Mouse (Mus musculus) liver, postnatal 0 days (tissue): ENCODE data around the gene Gpha2. TPM values are rescaled to one million over a fixed set of nuclear protein-coding genes. Genes with fewer than 3 reads are reported as not detected.

Source experiments
- ATAC-seq: fragments of 200-750 bp; cut with Nextera tagmentation; 2 replicates; pipeline ENCODE4 v1.8.0; 2017; ENCODE audit warnings: mild to moderate bottlenecking, moderate library complexity
- DNase-seq: peaks from one replicate; pipeline ENCODE4 v3.0.0-alpha.2; 2016
- H3K27ac ChIP-seq: fragments of 300-500 bp; sonication (generic); 2 replicates; pipeline ENCODE4 v1.5.1; 2014; ENCODE audit warnings: antibody characterized with exemption, moderate library complexity, mild to moderate bottlenecking, low read depth
- H3K27me3 ChIP-seq: fragments of 300-500 bp; sonication (generic); 2 replicates; pipeline ENCODE4 v1.6.1; 2014; ENCODE audit warnings: low read length, control low read depth, mixed read lengths; ENCODE audit not compliant: insufficient read depth
- H3K36me3 ChIP-seq: fragments of 300-500 bp; sonication (generic); replicated peaks from 2 replicates; pipeline ENCODE4 v1.6.1; 2014; ENCODE audit warnings: mild to moderate bottlenecking, control low read depth, low read length, moderate library complexity, mixed read lengths; ENCODE audit not compliant: insufficient read depth
- H3K4me1 ChIP-seq: fragments of 300-500 bp; sonication (generic); 2 replicates; pipeline ENCODE4 v1.6.1; 2014; ENCODE audit warnings: antibody characterized with exemption, mild to moderate bottlenecking, control low read depth; ENCODE audit not compliant: insufficient read depth
- H3K4me2 ChIP-seq: fragments of 300-500 bp; sonication (generic); 2 replicates; pipeline ENCODE4 v1.6.1; 2014; ENCODE audit warnings: low read depth, mild to moderate bottlenecking, low read length, moderate library complexity, mixed read lengths
- H3K4me3 ChIP-seq: fragments of 300-500 bp; sonication (generic); 2 replicates; pipeline ENCODE4 v1.5.1; 2014; ENCODE audit warnings: low read depth, low read length
- H3K9ac ChIP-seq: fragments of 300-500 bp; sonication (generic); replicated peaks from 2 replicates; pipeline ENCODE4 v1.6.1; 2014; ENCODE audit warnings: mild to moderate bottlenecking, moderate library complexity
- H3K9me3 ChIP-seq: fragments of 300-500 bp; sonication (generic); 2 replicates; pipeline ENCODE4 v1.6.1; 2016; ENCODE audit warnings: mild to moderate bottlenecking, control low read depth, low read length, mixed read lengths
- CTCF ChIP-seq: sonication (generic); IDR thresholded peaks from 2 replicates; pipeline ENCODE4 v1.5.1; 2016; ENCODE audit warnings: antibody characterized with exemption, low read depth
- EP300 ChIP-seq: IDR thresholded peaks from 2 replicates; pipeline ENCODE4 v1.6.1; 2016; ENCODE audit warnings: antibody characterized with exemption, low read depth, mild to moderate bottlenecking
- WGBS: fragments of 180-500 bp; shearing (Covaris S2); extraction: QIAGEN DNeasy Blood & Tissue Kit; methylation state at CpG from one replicate; pipeline ENCODE4 v1.1.7; 2014; ENCODE audit not compliant: insufficient replicate concordance; 5-methylcytosine and 5-hydroxymethylcytosine counted together
- polyA plus RNA-seq: library from polyadenylated mRNA; unstranded; fragments of >200 nt; fragmentation: Nextera tagmentation; extraction: Ambion mirVana; gene quantifications from 2 replicates; pipeline ENCODE4 v1.2.1, GENCODE M21; 2015

Gpha2 gene
- polyA plus RNA-seq, 1 experiment from 2014 or later = not detected

DNA sequence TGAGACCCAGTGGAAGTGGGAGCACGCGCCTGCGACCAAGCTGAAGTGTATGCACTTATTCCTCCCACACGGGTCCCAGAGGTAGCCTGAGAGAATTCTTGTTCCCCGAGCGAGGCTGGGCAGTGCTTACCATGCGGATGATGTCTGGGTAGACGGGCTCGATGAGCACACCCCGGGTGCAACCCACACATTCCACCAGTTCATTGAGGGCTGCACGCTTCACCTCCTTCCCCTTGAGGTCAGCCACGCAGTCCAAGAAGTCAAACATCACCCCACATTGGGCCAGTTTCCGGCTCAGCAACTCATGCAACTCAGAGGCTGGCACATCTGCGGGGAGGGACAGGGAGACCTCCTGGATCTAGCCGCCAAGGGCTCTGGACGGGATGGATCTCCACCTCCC lies 7.5 kb downstream of the Gpha2 start:
- Histone ChIP-seq H3K4me3 (no peak overlapping the region), H3K27me3 (no peaks in the 10 kb centered on the region), H3K27ac (no peak overlapping the region), H3K9ac (no peak overlapping the region), H3K4me1 (peaks cover 18% of the 10 kb centered on the region), H3K9me3 (no peaks in the 10 kb centered on the region), H3K36me3 (no peaks in the 10 kb centered on the region; the same call in 1 of the 2 replicates), H3K4me2 (no peak overlapping the region)
- peak; percentile 13 for DNase-seq
- WGBS = 80% methylated on average over 16 of the region's 16 CpGs
- no peak for TF ChIP-seq CTCF
- TF ChIP-seq EP300 = no peak
- ATAC-seq = no peak

DNA sequence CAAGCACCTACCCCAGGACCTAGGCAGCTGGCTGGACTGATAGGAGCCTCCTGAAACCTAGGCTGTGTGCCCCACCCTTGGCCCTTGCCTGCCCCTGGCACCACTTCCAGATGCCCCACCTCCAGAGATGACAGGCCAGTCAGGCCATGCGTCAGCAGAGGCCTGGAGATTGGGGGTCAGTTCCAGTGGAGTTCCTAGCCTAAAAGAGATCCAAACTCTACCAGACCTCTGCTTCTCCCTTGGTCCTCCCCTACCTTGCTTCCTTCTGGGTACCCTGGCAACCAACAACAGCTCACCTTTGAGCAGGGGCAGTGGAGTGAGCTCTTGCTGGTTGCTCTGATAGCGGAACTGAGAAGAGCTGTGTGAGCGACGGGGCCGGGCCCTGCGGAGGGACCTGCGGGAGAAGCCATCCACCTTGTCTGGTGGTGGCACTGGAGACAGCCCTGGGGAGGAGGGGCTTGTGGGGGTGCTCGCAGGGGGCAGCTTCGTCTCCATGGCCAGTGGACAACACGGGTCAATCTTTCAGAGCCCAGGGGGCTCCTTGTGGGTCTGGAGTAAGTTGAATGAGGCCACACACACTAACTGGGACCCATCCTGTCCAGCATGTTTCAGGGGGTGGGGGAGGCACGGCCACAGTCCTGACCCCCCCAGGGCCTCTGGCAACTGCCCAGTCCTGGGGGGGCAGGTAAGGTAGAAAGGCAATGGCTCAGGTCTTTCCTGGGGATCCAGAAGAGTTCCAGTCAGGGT lies 8.3 kb downstream of the Gpha2 start:
- ATAC-seq = 0 out of 2 replicates have a peak, but pooled peaks have one; percentile 12
- no peaks in the 10 kb centered on the region; the same call in 1 of the 2 replicates for H3K36me3 ChIP-seq
- H3K27ac ChIP-seq = peak overlapping the region; percentile 58
- WGBS = 67% methylated on average over 11 of the region's 11 CpGs
- peak overlapping the region; percentile 69 for H3K9ac ChIP-seq
- H3K27me3 ChIP-seq = no peaks in the 10 kb centered on the region
- peak; percentile 54 for DNase-seq
- no peak for TF ChIP-seq CTCF
- no peak for TF ChIP-seq EP300
- peaks cover 22% of the 10 kb centered on the region for H3K4me1 ChIP-seq
- H3K4me2 ChIP-seq = peak overlapping the region; percentile 83
- peak overlapping the region; percentile 70 for H3K4me3 ChIP-seq
- no peaks in the 10 kb centered on the region for H3K9me3 ChIP-seq

DNA sequence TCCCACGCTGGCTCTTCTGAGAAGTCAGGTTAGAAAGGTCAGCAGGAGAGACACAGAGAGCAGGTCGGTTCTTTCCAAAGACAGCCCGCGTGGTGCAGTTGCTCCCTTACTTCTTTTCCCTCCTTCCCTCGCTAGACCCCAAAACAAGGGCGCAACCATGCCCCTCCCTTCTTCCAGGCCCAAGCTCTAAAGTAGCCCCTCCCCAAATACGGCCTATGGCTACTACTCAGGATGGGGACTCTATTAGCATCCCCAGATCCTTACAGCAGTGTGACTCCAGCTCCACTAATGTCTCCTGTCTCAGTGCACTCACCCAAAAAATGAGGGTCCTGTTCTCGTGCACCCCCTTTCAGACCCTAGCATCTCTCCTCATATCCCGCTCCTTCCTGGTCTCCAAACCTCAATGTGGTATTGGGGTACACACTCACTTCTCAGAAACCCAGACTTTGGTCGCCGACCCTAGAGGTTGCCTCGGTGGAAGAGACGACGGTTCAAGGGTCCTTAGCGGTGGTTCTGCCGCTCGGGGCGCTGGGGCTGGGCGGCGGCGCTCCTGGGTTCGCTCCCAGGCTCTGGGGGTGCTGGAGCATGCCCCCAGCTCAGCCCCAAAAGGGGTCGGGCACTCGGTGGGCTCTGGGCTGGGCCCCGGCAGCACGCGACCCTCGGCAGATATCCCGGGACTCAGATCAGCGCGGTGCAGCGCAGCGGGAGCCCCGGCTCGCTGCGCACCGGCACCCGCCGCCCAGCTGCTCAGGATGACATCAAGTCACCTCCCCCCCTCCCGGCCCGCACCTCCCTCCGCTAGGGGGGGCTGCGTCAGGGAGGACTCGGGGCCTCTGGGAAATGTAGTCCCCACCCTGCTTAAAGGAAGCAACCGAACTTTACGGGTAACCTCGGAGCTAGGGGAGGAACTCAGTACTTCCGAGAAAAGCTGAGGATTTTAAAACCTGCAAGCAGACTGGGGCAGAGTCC lies 9.2 kb downstream of the Gpha2 start, which contains the start of gene Ppp2r5b:
Gene Ppp2r5b, minus strand, starts transcription at position 789 of the 969 bp plus-strand sequence.
- H3K27ac ChIP-seq = peak within 1 kb of the TSS; percentile 96
- peak; percentile 94 for ATAC-seq
- H3K4me1 ChIP-seq = peaks cover 30% of the 10 kb centered on the region

DNA sequence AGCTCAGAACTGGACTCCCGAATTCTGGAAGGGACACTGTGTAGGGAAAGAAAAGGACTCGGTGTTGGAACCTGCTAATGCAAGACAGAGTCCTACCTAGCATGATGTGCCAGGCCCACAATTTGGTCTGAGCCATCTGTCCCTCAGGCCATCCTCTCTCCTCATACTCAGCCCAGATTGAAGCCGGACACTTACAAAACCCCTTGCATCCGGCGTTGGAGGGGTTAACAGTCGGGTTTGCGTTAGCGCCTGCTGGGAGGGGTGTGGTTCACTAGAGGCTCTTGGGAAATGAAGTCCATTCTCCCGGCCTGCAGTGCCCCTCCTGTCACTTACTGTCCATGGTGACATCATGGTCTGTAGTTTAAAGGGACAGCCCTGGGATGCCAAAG lies 9.9 kb downstream of the Gpha2 start:
- Histone ChIP-seq H3K9me3 (no peaks in the 10 kb centered on the region), H3K27ac (peak overlapping the region; percentile 96), H3K4me1 (peaks cover 36% of the 10 kb centered on the region), H3K9ac (peak overlapping the region; percentile 69), H3K36me3 (no peaks in the 10 kb centered on the region), H3K27me3 (no peaks in the 10 kb centered on the region), H3K4me2 (peak overlapping the region; percentile 83), H3K4me3 (peak overlapping the region; percentile 70)
- TF ChIP-seq CTCF (no peak), EP300 (peak; percentile 80; the same call in 1 of the 2 replicates)
- WGBS = 0% methylated on average over 9 of the region's 9 CpGs
- DNase-seq (peak; percentile 90), ATAC-seq (peak; percentile 92)

More for the DNA sequence above, 9.2 kb downstream of the Gpha2 start, which contains the start of gene Ppp2r5b:
- WGBS = 7% methylated on average over 42 of the region's 48 CpGs
- peak within 1 kb of the TSS; percentile 69 for H3K9ac ChIP-seq
- TF ChIP-seq CTCF = peak; percentile 81
- TF ChIP-seq EP300 = no peak
- peak within 1 kb of the TSS; percentile 83 for H3K4me2 ChIP-seq
- DNase-seq = peak; percentile 96
- no peaks in the 10 kb centered on the region for H3K9me3 ChIP-seq
- H3K27me3 ChIP-seq = no peaks in the 10 kb centered on the region
- no peaks in the 10 kb centered on the region for H3K36me3 ChIP-seq
- H3K4me3 ChIP-seq = peak within 1 kb of the TSS; percentile 70

GRCm38 (mm10) chr19:6236842-6237241 lies 10.7 kb downstream of the Gpha2 start:
- Histone ChIP-seq H3K4me1 (peaks cover 36% of the 10 kb centered on the region), H3K27me3 (no peaks in the 10 kb centered on the region), H3K9ac (no peak overlapping the region), H3K27ac (no peak overlapping the region), H3K4me3 (no peak overlapping the region), H3K4me2 (no peak overlapping the region), H3K9me3 (no peaks in the 10 kb centered on the region), H3K36me3 (no peaks in the 10 kb centered on the region)
- ATAC-seq (no peak), DNase-seq (no peak)
- TF ChIP-seq CTCF (no peak), EP300 (no peak)
- 70% methylated on average over 7 of the region's 7 CpGs for WGBS

DNA sequence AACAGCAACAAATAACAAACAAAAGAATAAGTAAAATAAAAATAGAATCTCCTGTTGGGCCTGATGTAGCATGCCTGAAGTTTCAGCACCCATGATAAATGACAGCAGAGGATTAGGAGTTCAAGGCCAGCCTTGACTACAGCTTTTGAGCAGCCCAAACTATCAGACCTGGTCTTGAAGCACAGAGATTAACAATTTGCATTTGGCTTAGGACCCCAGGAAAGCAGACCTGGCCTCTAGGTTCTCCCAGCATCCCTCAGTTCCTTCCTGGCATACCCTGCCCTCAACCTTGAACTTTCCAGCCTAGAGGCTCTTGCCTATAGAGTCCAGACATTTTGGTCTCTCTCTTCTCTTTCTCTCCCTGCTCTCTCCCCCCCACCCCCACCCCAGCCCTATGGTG lies 12.6 kb downstream of the Gpha2 start:
- Histone ChIP-seq H3K4me2 (no peak overlapping the region), H3K9ac (no peak overlapping the region), H3K9me3 (no peaks in the 10 kb centered on the region), H3K36me3 (peaks cover 7% of the 10 kb centered on the region; the same call in 1 of the 2 replicates), H3K4me1 (peaks cover 50% of the 10 kb centered on the region), H3K27me3 (no peaks in the 10 kb centered on the region), H3K4me3 (no peak overlapping the region), H3K27ac (no peak overlapping the region)
- ATAC-seq (no peak), DNase-seq (no peak)
- no peak for TF ChIP-seq CTCF
- TF ChIP-seq EP300 = no peak
